Mouse (Mus musculus): ENCODE data around the gene Gpr25. TPM values are rescaled to one million over a fixed set of nuclear protein-coding genes. Genes with fewer than 3 reads are reported as not detected.

Gpr25 gene
- polyA plus RNA-seq, 1 experiment, result 0.57 TPM

DNA sequence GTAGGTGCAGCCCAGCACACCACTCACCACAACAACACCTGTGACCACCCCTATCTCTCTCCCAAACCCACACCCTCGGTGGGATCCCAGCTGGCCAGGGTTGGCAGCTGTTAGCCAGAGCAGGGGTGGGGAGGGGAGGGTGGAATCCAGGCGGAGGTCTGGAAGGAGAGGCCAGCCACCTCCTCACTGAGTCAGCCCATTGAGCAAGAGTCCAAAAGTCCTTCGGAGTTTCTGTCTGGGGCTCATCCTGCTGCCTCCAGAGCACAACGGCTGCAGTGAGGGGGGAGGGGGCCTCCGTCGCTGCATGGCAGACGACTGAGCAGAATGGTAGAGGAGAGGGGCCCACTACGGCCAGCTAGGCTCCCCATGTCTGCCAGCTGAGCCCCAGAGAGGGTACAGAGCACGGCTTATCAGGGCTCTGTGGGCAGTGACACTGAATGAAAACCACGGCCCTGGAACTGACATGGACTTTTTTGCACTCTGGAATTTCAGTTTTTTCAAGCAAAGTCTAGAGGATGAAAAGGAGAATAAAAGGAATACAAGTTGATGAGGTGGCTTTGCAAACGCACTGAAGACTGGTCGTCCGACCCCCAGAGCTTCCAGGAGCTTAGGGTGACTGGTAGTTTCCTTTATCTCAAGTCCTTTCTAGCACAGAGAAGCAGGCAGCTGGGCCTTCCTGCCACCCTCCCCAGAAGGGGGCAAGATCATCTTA, 32.2 kb downstream of the Gpr25 start:
- Histone ChIP-seq H3K4me1 (ENCODE audit: control insufficient read depth, insufficient read depth, low read length) (peaks cover 17% of the 10 kb centered on the region), H3K27me3 (ENCODE audit: control insufficient read depth, insufficient read depth, low read length) (no peaks in the 10 kb centered on the region), H3K27ac (ENCODE audit: control insufficient read depth, insufficient read depth, low read depth, low read length) (no peak overlapping the region), H3K4me3 (ENCODE audit: control insufficient read depth, low read depth, low read length) (no peak overlapping the region), H3K36me3 (ENCODE audit: control insufficient read depth, insufficient read depth, low read length) (no peaks in the 10 kb centered on the region)
- no peak for TF ChIP-seq POLR2A (IDR thresholded peaks at IDR 0.05; ENCODE audit: control insufficient read depth, low read depth, low read length)
- no peak for TF ChIP-seq CTCF (IDR thresholded peaks at IDR 0.05; ENCODE audit: control insufficient read depth, insufficient read depth, insufficient replicate concordance, low read depth, low read length)

DNA sequence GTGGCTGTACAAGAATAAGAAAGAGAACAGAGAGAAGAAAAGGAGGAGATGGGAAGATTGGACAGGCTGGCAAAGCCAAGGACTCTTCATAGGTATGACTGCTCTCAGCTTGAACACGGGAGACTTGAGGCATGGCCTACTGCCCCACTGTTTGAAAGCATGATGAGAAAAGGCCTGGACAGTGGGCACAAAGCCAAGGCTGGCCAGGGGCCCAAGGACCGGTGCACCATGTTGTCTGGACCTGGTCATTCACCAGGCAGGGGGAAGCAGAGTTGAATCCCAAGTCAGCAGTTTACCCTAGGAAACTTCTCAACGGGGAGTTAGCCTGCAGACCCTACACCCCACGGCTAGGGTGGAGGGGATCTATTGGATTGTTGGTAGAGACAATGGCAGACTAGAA, 32.8 kb downstream of the Gpr25 start:
- H3K36me3 ChIP-seq (ENCODE audit: control insufficient read depth, insufficient read depth, low read length), result no peaks in the 10 kb centered on the region
- H3K4me1 ChIP-seq (ENCODE audit: control insufficient read depth, insufficient read depth, low read length), result peaks cover 13% of the 10 kb centered on the region
- no peak overlapping the region for H3K27ac ChIP-seq (ENCODE audit: control insufficient read depth, insufficient read depth, low read depth, low read length)
- no peak for TF ChIP-seq CTCF (IDR thresholded peaks at IDR 0.05; ENCODE audit: control insufficient read depth, insufficient read depth, insufficient replicate concordance, low read depth, low read length)
- no peak for TF ChIP-seq POLR2A (IDR thresholded peaks at IDR 0.05; ENCODE audit: control insufficient read depth, low read depth, low read length)
- H3K27me3 ChIP-seq (ENCODE audit: control insufficient read depth, insufficient read depth, low read length), result no peaks in the 10 kb centered on the region
- no peak overlapping the region for H3K4me3 ChIP-seq (ENCODE audit: control insufficient read depth, low read depth, low read length)

DNA sequence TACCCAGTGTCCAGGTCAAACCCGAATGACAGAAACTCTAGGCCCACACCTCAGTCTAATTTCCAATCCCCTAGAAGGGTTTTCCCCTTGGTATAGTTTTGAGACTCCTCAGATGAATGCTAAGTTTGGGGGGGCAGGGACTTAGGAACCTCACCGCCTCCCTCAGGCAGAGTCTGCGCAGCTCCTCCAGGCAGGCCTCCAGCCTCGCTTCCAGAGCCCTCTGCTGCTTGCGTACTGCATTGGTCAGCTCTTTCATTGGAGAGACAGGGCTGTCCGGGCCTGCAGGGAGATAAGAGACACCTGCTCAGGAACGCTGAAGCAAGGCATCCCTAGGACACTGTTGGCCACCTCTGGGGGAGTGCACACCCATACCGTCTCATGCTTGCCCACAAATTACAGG, 34.0 kb downstream of the Gpr25 start:
- Histone ChIP-seq H3K27me3 (ENCODE audit: control insufficient read depth, insufficient read depth, low read length) (no peaks in the 10 kb centered on the region), H3K4me3 (ENCODE audit: control insufficient read depth, low read depth, low read length) (no peak overlapping the region), H3K36me3 (ENCODE audit: control insufficient read depth, insufficient read depth, low read length) (no peaks in the 10 kb centered on the region), H3K27ac (ENCODE audit: control insufficient read depth, insufficient read depth, low read depth, low read length) (no peak overlapping the region), H3K4me1 (ENCODE audit: control insufficient read depth, insufficient read depth, low read length) (peaks cover 6% of the 10 kb centered on the region)
- no peak for TF ChIP-seq POLR2A (IDR thresholded peaks at IDR 0.05; ENCODE audit: control insufficient read depth, low read depth, low read length)
- no peak for TF ChIP-seq CTCF (IDR thresholded peaks at IDR 0.05; ENCODE audit: control insufficient read depth, insufficient read depth, insufficient replicate concordance, low read depth, low read length)

DNA sequence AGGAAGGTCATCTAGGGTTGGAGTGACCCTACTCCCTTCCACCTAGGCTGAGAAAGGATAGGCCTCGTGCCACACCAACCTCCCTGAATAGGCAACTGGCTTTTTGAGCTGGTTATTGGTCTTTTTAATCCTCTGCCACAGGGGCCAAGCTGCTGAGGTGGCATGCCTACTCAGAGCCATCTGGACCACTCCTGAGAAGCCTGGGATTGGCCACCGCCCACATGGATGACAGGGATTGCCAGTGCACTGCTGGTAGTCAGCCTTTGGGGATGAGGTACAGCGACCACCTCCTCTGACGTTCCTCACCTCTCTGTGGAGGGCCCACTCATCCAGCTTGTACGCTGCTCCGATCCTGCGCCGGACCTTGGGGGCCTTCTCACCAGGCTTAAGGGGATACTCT, 34.8 kb downstream of the Gpr25 start:
- no peaks in the 10 kb centered on the region for H3K36me3 ChIP-seq (ENCODE audit: control insufficient read depth, insufficient read depth, low read length)
- no peak overlapping the region for H3K4me3 ChIP-seq (ENCODE audit: control insufficient read depth, low read depth, low read length)
- H3K27ac ChIP-seq (ENCODE audit: control insufficient read depth, insufficient read depth, low read depth, low read length), result no peak overlapping the region
- TF ChIP-seq POLR2A (IDR thresholded peaks at IDR 0.05; ENCODE audit: control insufficient read depth, low read depth, low read length) (no peak), CTCF (IDR thresholded peaks at IDR 0.05; ENCODE audit: control insufficient read depth, insufficient read depth, insufficient replicate concordance, low read depth, low read length) (no peak)
- peaks cover 3% of the 10 kb centered on the region for H3K4me1 ChIP-seq (ENCODE audit: control insufficient read depth, insufficient read depth, low read length)
- H3K27me3 ChIP-seq (ENCODE audit: control insufficient read depth, insufficient read depth, low read length), result no peaks in the 10 kb centered on the region

DNA sequence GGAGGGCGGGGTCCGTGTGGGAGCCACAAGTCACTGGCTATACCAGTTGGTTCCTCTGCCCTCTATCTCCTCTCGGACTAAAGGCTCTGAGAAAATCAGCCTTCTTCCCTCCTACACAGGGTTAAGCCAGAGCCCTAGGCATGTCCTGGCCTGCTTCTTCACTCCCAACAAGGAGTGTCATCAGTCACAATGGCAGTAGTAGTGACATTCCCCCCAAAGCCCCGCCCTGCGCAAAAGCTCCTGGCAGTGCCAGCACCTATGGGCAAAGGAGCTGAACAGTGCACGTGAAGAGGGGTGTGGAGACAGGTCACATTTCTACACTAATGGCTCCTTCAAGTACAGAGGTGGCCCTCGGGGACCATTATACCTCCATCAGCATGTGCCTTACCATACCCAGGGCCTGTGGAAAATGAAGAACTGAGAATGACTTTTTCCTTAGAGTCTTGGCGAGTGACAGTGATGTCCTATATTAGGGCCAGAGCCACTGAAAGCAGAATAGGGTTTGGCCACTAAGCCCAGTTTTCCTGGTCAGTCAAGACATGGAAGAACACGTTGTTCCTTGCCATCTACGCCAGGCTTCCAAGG, 36.8 kb downstream of the Gpr25 start:
- Histone ChIP-seq H3K27me3 (ENCODE audit: control insufficient read depth, insufficient read depth, low read length) (no peaks in the 10 kb centered on the region), H3K36me3 (ENCODE audit: control insufficient read depth, insufficient read depth, low read length) (no peaks in the 10 kb centered on the region), H3K4me3 (ENCODE audit: control insufficient read depth, low read depth, low read length) (peak overlapping the region; percentile 7), H3K4me1 (ENCODE audit: control insufficient read depth, insufficient read depth, low read length) (peaks cover under 1% of the 10 kb centered on the region; the same call in 1 of the 2 replicates), H3K27ac (ENCODE audit: control insufficient read depth, insufficient read depth, low read depth, low read length) (no peak overlapping the region)
- TF ChIP-seq CTCF (IDR thresholded peaks at IDR 0.05; ENCODE audit: control insufficient read depth, insufficient read depth, insufficient replicate concordance, low read depth, low read length) (no peak), POLR2A (IDR thresholded peaks at IDR 0.05; ENCODE audit: control insufficient read depth, low read depth, low read length) (peak; percentile 59; the same call in 1 of the 2 replicates)

DNA sequence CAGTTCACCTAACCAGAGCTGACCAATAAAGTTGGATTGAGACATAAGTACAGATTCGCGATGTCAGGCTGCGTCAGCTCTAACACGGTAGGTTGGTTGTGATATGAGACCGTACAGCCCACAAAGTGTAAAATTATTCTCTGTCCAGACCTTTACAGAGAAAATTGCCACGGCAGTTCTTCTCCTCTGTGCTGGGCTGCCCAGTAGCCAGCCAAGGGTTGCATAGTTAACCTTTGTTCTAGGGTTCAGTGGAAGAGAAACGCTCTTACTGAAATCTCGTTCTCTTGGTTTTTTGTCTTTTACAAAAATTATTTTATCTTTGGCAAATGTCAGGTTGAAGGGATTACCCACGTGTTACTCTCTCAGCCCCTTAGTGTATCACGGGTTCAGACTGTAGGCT, 38.3 kb downstream of the Gpr25 start:
- Histone ChIP-seq H3K4me3 (ENCODE audit: control insufficient read depth, low read depth, low read length) (no peak overlapping the region), H3K36me3 (ENCODE audit: control insufficient read depth, insufficient read depth, low read length) (no peaks in the 10 kb centered on the region), H3K27me3 (ENCODE audit: control insufficient read depth, insufficient read depth, low read length) (no peaks in the 10 kb centered on the region), H3K4me1 (ENCODE audit: control insufficient read depth, insufficient read depth, low read length) (no peaks in the 10 kb centered on the region), H3K27ac (ENCODE audit: control insufficient read depth, insufficient read depth, low read depth, low read length) (no peak overlapping the region)
- TF ChIP-seq POLR2A (IDR thresholded peaks at IDR 0.05; ENCODE audit: control insufficient read depth, low read depth, low read length) (no peak), CTCF (IDR thresholded peaks at IDR 0.05; ENCODE audit: control insufficient read depth, insufficient read depth, insufficient replicate concordance, low read depth, low read length) (no peak)

DNA sequence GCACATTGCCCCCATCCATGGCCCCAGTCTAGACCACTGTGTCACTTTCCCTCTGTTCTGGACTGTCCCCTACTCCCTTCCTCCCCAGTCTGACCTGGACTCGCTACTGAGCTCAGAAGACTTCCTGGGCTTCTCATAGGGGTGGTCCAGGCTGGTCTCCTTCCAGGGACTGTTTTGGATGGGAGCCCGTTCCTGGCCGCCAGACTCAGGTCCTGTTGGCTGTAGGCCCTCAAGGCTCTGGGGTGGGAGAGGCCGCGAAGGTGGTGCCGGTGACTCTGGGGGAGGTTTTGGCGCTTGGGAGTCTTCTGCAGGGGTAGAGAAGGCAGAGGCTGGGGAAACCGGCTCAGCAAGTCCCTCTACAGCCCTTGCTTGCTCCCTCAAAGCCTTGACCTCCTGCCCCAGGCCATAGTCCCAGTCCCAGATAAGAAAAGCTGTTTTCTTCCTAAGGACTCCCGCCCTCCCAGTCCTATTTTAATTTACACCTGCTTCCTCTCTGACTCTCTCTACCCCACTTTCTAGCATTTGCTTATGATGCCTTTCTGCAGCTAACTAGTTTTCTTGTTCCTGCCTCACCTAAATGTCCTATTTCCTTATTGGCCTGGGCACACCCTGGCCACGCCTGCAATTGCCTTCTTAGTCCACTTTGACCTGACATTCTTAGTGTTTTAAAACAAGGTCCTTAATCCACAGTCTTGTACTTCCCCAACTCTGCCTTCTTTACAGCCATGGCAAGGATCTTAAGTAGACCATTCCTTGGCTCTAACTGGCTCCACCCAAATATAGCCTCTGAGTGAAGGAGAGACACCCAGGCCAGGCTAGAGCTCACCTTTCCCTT, 40.4 kb downstream of the Gpr25 start:
- H3K36me3 ChIP-seq (ENCODE audit: control insufficient read depth, insufficient read depth, low read length), result no peaks in the 10 kb centered on the region
- H3K27ac ChIP-seq (ENCODE audit: control insufficient read depth, insufficient read depth, low read depth, low read length), result no peak overlapping the region

More for the DNA sequence above, 40.4 kb downstream of the Gpr25 start:
- Histone ChIP-seq H3K4me1 (ENCODE audit: control insufficient read depth, insufficient read depth, low read length) (no peaks in the 10 kb centered on the region), H3K27me3 (ENCODE audit: control insufficient read depth, insufficient read depth, low read length) (no peaks in the 10 kb centered on the region), H3K4me3 (ENCODE audit: control insufficient read depth, low read depth, low read length) (no peak overlapping the region)
- TF ChIP-seq POLR2A (IDR thresholded peaks at IDR 0.05; ENCODE audit: control insufficient read depth, low read depth, low read length), result no peak
- no peak for TF ChIP-seq CTCF (IDR thresholded peaks at IDR 0.05; ENCODE audit: control insufficient read depth, insufficient read depth, insufficient replicate concordance, low read depth, low read length)
